Mouse (Mus musculus): ENCODE results near the gene Blvra. TPM values are rescaled to one million over a fixed set of nuclear protein-coding genes. Genes with fewer than 3 reads are reported as not detected.

The Blvra gene
- 7.3 and 11.3 TPM in 2 replicates for polyA plus RNA-seq (2012; rRNA removed)

- no peak for TF ChIP-seq CTCF (IDR thresholded peaks at IDR 0.05; ENCODE audit: extremely low read depth, insufficient read depth, insufficient read length, insufficient replicate concordance)
- no peak for TF ChIP-seq POLR2A (IDR thresholded peaks at IDR 0.05; ENCODE audit: low read depth, low read length)
- WGBS, result 1% methylated on average over 32 of the region's 32 CpGs
- H3K27ac ChIP-seq (ENCODE audit: insufficient read depth, low read length), result peak within 1 kb of the TSS; percentile 51
Measured at GRCm38 (mm10) chr2:127070435-127070841, at the start of gene Blvra. Gene Blvra (plus strand): TSS chr2:127070665.

GRCm38 (mm10) chr2:127035006-127035605, 35.4 kb upstream of the Blvra start:
- DNase-seq (ENCODE audit: low read depth in 1 of 2, low spot score in 2 of 2), result no peak
- H3K4me3 ChIP-seq (ENCODE audit: extremely low read depth, insufficient read depth, insufficient read length), result no peak overlapping the region
- no peak for TF ChIP-seq POLR2A (IDR thresholded peaks at IDR 0.05; ENCODE audit: low read depth, low read length)
- no peak for TF ChIP-seq CTCF (IDR thresholded peaks at IDR 0.05; ENCODE audit: extremely low read depth, insufficient read depth, insufficient read length, insufficient replicate concordance)
- no peak overlapping the region for H3K27ac ChIP-seq (ENCODE audit: insufficient read depth, low read length)
- 93% methylated on average over 9 of the region's 9 CpGs for WGBS
- H3K36me3 ChIP-seq (ENCODE audit: control insufficient read depth, insufficient read depth, low read length), result peaks cover 19% of the 10 kb centered on the region
- no peaks in the 10 kb centered on the region for H3K27me3 ChIP-seq (ENCODE audit: control insufficient read depth, insufficient read depth, low read length)
- no peaks in the 10 kb centered on the region for H3K4me1 ChIP-seq (ENCODE audit: control insufficient read depth, insufficient read depth, insufficient read length)

More at GRCm38 (mm10) chr2:127070435-127070841, at the start of gene Blvra:
- Histone ChIP-seq H3K4me1 (ENCODE audit: control insufficient read depth, insufficient read depth, insufficient read length) (no peaks in the 10 kb centered on the region; the same call in none of the 2 replicates), H3K27me3 (ENCODE audit: control insufficient read depth, insufficient read depth, low read length) (no peaks in the 10 kb centered on the region), H3K4me3 (ENCODE audit: extremely low read depth, insufficient read depth, insufficient read length) (peak within 1 kb of the TSS; percentile 69), H3K36me3 (ENCODE audit: control insufficient read depth, insufficient read depth, low read length) (peaks cover 9% of the 10 kb centered on the region)
- peak; percentile 71 to 89 for DNase-seq (ENCODE audit: low read depth in 1 of 2, low spot score in 2 of 2)

DNA sequence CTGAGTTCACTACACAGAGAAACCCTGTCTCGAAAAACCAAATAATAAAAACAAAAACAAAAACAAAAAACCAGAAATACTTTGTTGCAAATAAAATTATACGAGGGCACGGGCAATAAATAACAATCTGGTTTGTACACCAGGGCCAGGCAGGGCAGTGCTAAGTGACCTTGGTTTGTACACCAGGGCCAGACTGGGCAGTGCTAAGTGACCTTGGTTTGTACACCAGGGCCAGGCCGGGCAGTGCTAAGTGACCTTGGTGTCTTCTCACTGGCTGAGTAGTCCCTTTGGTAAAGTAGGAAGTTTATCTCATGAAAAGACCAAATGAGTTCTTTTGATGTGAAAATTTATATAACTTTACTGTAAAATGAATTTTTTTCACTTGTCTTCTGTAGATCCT, 33.2 kb upstream of the Blvra start:
- DNase-seq (ENCODE audit: low read depth in 1 of 2, low spot score in 2 of 2), result no peak
- H3K27ac ChIP-seq (ENCODE audit: insufficient read depth, low read length), result no peak overlapping the region
- peaks cover 18% of the 10 kb centered on the region for H3K36me3 ChIP-seq (ENCODE audit: control insufficient read depth, insufficient read depth, low read length)
- WGBS, result 88% methylated on average over 4 of the region's 4 CpGs
- no peaks in the 10 kb centered on the region for H3K27me3 ChIP-seq (ENCODE audit: control insufficient read depth, insufficient read depth, low read length)
- TF ChIP-seq CTCF (IDR thresholded peaks at IDR 0.05; ENCODE audit: extremely low read depth, insufficient read depth, insufficient read length, insufficient replicate concordance) (no peak), POLR2A (IDR thresholded peaks at IDR 0.05; ENCODE audit: low read depth, low read length) (no peak)
- no peaks in the 10 kb centered on the region for H3K4me1 ChIP-seq (ENCODE audit: control insufficient read depth, insufficient read depth, insufficient read length)
- no peak overlapping the region for H3K4me3 ChIP-seq (ENCODE audit: extremely low read depth, insufficient read depth, insufficient read length)

- Histone ChIP-seq H3K4me3 (ENCODE audit: extremely low read depth, insufficient read depth, insufficient read length) (no peak overlapping the region), H3K27ac (ENCODE audit: insufficient read depth, low read length) (no peak overlapping the region), H3K4me1 (ENCODE audit: control insufficient read depth, insufficient read depth, insufficient read length) (no peaks in the 10 kb centered on the region), H3K27me3 (ENCODE audit: control insufficient read depth, insufficient read depth, low read length) (no peaks in the 10 kb centered on the region), H3K36me3 (ENCODE audit: control insufficient read depth, insufficient read depth, low read length) (peaks cover 24% of the 10 kb centered on the region)
- TF ChIP-seq POLR2A (IDR thresholded peaks at IDR 0.05; ENCODE audit: low read depth, low read length) (no peak), CTCF (IDR thresholded peaks at IDR 0.05; ENCODE audit: extremely low read depth, insufficient read depth, insufficient read length, insufficient replicate concordance) (no peak)
- DNase-seq (ENCODE audit: low read depth in 1 of 2, low spot score in 2 of 2), result no peak
- 95% methylated on average over 9 of the region's 9 CpGs for WGBS
Measured at GRCm38 (mm10) chr2:127061471-127061870, 9.0 kb upstream of the Blvra start.

DNA sequence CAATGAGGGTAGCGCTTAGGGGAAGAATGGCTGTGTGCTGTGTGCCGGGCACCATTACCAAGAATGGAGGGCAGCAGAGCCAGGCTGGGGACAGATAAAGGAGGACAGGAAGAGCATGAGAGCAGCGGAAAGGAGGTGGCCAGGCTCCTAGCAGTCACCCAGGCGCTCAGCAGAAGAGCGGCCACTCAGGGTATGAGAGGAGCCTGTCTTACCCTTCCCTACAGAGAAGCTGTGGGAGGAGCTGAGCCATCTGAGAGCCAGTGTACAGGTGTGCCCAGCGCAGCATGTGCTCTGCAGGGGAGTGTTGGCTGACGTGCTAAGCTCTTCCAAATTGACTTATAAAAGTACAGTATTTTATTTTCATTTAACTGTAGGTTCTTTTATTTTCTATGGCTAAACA, 1.7 kb upstream of the Blvra start:
- Histone ChIP-seq H3K4me3 (ENCODE audit: extremely low read depth, insufficient read depth, insufficient read length) (no peak overlapping the region), H3K27me3 (ENCODE audit: control insufficient read depth, insufficient read depth, low read length) (no peaks in the 10 kb centered on the region), H3K4me1 (ENCODE audit: control insufficient read depth, insufficient read depth, insufficient read length) (no peaks in the 10 kb centered on the region; the same call in none of the 2 replicates), H3K36me3 (ENCODE audit: control insufficient read depth, insufficient read depth, low read length) (peaks cover 9% of the 10 kb centered on the region), H3K27ac (ENCODE audit: insufficient read depth, low read length) (no peak overlapping the region)
- TF ChIP-seq POLR2A (IDR thresholded peaks at IDR 0.05; ENCODE audit: low read depth, low read length) (no peak), CTCF (IDR thresholded peaks at IDR 0.05; ENCODE audit: extremely low read depth, insufficient read depth, insufficient read length, insufficient replicate concordance) (no peak)
- WGBS, result 93% methylated on average over 7 of the region's 7 CpGs
- DNase-seq (ENCODE audit: low read depth in 1 of 2, low spot score in 2 of 2), result no peak

DNA sequence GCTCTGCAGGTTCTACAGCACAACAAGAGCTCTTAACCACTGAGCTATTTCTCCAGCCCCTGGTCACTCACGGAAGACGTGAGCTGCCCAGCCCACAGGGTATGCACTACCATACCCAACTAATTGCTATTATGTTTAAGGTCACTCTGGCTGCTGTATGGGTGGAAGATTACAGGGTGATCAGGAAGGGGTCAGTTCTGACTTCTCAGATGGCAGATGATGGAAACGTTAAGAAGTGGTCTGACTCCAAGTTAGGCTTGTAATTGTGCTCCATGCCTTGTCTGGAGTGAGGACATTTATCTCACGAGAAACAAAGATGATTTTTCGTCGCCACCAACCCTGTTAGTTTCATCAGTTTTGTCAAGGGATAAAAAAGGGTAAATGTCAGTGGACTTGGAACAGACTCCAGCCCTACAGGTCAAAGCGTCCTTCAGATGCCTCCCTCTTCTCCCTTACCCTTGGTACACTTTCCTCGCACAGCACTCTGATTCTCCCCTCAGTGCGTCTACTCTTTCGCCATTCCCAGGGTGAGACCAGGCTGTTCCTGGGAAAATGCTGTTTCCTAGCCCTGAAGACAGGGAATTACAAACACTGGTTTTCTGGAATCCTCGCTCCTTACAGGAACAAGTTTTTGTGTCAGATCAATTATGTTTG, 557 bp upstream of the Blvra start:
- Histone ChIP-seq H3K27me3 (ENCODE audit: control insufficient read depth, insufficient read depth, low read length) (no peaks in the 10 kb centered on the region), H3K27ac (ENCODE audit: insufficient read depth, low read length) (no peak overlapping the region), H3K36me3 (ENCODE audit: control insufficient read depth, insufficient read depth, low read length) (peaks cover 9% of the 10 kb centered on the region), H3K4me3 (ENCODE audit: extremely low read depth, insufficient read depth, insufficient read length) (peak overlapping the region; percentile 69), H3K4me1 (ENCODE audit: control insufficient read depth, insufficient read depth, insufficient read length) (no peaks in the 10 kb centered on the region; the same call in none of the 2 replicates)
- no peak for DNase-seq (ENCODE audit: low read depth in 1 of 2, low spot score in 2 of 2)
- TF ChIP-seq CTCF (IDR thresholded peaks at IDR 0.05; ENCODE audit: extremely low read depth, insufficient read depth, insufficient read length, insufficient replicate concordance) (no peak), POLR2A (IDR thresholded peaks at IDR 0.05; ENCODE audit: low read depth, low read length) (no peak)
- 31% methylated on average over 11 of the region's 11 CpGs for WGBS

GRCm38 (mm10) chr2:127070879-127071278, 414 bp downstream of the Blvra start:
- TF ChIP-seq POLR2A (IDR thresholded peaks at IDR 0.05; ENCODE audit: low read depth, low read length) (no peak), CTCF (IDR thresholded peaks at IDR 0.05; ENCODE audit: extremely low read depth, insufficient read depth, insufficient read length, insufficient replicate concordance) (no peak)
- no peak for DNase-seq (ENCODE audit: low read depth in 1 of 2, low spot score in 2 of 2)
- 5% methylated on average over 9 of the region's 9 CpGs for WGBS
- H3K27ac ChIP-seq (ENCODE audit: insufficient read depth, low read length), result peak overlapping the region; percentile 51
- peaks cover 8% of the 10 kb centered on the region for H3K36me3 ChIP-seq (ENCODE audit: control insufficient read depth, insufficient read depth, low read length)
- H3K4me1 ChIP-seq (ENCODE audit: control insufficient read depth, insufficient read depth, insufficient read length), result no peaks in the 10 kb centered on the region; the same call in none of the 2 replicates
- H3K27me3 ChIP-seq (ENCODE audit: control insufficient read depth, insufficient read depth, low read length), result no peaks in the 10 kb centered on the region
- H3K4me3 ChIP-seq (ENCODE audit: extremely low read depth, insufficient read depth, insufficient read length), result peak overlapping the region; percentile 69
